Mouse (Mus musculus) cerebellum, adult 9-11 months (tissue): ENCODE data around the gene Zfp648.

Experiments used
- DNase-seq: peaks from one replicate; pipeline ENCODE4 v3.0.0; 2022

Gene Zfp648

DNA sequence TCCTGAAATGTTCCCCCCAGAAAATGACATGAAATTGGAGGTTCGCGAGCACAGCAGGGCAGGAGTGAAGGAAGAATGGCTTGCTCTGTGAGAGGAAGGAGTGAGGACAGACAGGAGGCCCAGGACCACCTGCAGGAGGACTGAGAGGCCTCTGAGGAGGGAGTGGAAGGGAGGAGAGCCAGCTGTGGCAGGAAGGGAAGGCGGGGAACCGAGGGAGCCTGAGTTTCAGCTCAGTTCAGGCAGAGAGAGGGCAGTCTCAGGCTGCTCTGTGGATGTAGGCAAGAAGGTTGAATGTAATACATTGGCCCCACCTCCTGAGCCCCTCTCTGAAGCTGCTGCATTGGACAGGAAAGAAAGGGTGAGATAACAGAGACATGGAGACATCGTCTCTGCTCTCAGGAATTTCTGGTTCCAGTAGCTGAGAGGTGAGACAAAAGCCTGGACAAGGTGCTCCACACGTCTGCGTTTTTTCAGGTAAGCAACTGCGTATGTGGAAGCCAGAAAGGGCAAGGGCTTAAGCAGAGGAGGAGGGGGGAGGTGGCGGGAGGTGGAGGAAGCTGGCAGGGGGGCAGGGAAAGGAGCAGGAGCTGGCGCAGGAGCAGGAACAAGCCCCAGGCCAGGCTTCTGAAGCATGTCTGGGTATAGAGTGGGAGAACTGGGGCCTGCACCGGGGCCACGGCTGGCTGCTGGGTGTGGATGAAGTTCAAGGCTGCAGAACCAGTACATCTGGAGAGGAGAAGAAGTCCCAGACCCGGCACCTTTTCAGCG is at the start of gene Zfp648:
Gene Zfp648 (plus strand): TSS at position 233 of the 768 bp plus-strand sequence.
- DNase-seq: no peak

DNA sequence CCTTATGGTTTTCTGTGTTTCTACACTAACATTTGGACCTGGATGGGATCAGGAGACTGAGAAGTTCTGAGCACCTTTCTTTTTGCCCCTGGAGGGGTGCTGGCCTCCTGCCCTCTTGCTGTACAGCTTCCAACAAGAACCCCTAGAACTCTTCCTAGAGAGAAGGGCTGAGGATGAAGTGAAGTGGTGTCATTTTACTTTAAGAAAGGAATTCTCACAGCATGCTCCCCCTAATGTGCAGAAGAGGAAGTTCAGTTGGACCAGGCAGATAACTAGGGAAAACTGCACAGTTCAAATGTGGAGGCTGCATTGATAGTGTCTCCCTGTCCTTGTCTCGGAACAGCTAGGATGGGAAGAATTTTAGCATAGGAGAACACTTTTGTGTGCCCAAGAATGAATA is 48.4 kb upstream of the Zfp648 start:
- no peak for DNase-seq

DNA sequence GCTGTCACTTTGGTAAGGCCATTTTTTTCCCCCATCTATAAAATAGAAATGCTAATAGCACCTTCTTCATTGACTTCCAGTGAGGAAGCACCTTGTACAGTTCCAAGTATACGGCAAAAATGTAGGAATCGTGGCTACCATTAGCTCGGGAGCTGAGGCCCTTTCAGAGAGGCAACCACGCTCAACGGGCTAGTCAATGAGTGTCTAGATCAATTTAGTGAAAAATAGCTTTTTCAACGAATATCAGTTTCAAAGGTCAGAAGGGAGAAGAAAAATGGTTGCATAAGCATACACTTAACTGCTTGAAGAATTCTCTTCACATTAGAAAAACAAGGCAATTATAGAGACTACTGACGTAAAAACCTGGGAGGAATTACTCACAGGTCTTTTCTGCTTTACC is 47.2 kb upstream of the Zfp648 start:
- DNase-seq: no peak

DNA sequence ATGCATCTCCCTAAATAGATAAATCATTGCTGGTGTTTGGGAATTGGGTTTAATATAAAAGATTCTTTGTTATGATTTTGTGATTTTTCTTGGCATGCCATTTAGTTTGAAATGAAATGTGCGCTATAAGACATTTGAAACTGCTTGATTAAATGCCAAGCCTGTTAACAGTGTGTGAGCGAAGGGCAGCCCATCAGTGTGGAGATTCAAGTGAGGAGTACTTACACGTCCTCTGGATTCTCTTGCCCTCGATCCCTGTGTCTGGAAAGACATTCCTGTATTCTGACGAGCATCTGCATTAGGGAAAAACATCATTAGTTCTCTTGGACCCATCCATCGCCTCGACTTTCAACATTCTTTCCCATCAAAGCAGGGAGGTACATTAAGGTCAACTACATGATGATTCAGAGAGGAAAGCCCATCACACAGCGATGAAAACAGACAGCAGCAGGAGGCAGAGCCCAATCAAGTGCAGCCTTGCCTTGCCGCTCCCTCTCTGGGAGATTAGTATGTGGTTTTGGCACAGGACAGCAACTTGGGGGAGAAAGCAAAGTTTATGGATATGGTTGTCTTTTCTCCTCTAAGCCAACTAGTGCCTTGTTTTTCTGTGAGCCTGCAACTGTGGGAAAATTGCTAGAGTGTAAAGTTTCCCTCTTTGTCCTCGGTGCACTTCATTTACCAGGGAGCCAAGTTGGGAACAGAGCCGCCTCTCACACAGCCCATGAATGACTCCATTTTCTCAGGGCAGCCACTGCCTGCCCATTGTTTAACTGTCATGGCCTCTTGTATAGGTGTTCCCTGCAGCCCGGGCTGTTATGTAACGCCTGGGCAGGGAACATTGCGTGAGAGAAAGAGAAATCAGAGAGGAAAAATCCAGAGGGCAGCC is 44.6 kb upstream of the Zfp648 start:
- DNase-seq: peak; percentile 51

DNA sequence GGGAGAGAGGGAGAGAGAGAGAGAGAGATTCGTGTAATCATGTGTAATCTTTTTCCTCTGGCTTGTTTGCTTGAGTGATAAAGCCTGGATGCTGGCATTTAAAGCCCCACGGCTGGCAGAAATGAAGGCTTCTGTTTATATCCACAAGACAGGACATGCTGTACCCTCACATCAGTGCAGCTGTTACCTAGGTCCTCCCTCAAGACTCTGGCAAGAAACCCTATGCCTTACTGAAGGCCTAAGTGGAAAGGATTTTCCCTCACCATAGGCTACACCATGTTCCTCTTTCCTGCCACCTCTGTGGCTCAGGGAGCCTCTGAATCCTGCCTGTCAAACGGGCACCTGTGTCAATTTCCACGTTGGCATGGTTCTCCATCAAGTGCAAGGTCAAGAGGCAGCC is 43.9 kb upstream of the Zfp648 start:
- DNase-seq: no peak

DNA sequence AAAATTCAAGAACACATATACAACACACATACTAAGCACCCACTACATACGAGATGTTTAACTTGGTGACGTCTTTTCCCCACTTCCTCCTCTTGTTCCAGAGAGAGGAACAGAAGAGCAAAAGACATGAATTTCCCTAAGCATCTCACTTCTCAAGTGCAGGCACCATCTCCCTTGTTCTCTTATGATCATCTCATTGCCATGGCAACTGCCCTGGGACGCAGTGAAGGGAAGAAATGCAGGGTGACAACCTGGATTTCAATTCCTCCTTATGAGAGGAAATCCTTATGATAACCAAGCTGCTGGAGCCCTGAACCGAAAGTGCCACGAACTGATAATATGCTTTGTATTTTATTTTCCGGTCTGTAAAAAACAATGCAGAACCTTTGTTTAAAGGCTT is 33.3 kb upstream of the Zfp648 start:
- DNase-seq: no peak

DNA sequence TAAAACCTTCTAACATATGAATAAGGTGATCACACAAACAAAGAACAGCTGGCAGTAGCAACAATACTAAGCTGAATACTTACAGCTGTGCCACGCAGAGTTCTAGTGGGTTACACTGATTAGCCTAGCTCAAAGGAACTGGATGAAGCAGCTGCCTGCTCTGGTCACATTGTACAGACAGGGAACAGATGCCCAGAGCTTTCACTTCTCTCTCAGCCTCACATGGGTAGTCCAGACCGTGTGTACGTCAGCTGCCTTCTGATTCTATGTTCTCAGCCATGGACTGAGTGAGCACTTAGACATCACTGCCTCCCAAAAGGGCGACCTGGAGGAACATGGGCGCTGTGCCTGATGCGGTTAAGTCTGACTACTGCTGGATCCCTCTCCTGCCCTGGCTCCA is 25.7 kb upstream of the Zfp648 start:
- no peak for DNase-seq

DNA sequence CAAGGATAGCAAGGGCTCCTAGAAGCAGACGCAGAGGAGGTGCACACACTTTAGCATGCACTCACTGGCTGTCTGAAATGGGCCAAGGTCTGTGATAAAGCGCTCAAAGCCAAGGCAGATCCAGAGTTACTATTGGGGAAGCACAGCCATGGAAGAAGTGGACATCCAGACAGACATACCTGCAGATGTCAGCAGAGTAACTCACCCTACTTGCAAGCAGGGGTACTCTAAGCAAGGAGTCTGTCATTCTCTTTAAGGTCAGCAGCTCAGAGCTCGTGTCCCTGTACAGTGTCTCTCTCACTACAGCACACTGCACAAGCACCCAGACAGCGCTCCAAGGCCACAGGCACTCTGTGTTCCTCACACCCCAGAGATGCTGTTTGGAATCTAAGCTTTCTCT is 23.2 kb upstream of the Zfp648 start:
- no peak for DNase-seq

DNA sequence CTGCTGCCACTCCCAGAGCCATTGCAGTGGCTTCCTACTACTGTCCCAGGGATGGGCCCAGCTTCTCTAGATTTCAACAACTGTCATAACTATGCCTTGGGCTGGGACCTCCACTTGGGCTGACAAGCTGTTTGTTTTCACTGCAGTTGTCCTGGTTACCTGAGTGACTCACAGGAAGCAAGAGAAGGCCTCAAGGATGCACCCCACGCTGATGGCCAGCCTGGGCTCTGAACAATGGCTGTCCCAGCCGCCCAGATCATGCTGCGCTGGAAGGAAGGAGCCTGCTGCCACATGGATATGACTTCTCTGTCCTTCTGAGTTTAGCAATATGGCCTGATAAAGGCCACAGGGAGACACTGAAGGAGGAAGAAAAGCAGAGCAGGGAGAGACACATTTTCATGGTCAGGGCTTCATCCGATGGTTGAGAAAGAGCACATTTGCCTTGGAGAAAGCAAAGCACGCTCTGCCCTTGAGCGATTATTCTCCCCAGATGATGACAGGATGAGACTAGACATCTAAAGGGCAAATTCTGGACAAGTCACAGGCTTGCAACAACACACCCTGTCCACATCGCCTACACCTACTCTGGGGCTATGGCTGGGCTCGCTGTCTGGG is 22.3 kb upstream of the Zfp648 start:
- DNase-seq: no peak

DNA sequence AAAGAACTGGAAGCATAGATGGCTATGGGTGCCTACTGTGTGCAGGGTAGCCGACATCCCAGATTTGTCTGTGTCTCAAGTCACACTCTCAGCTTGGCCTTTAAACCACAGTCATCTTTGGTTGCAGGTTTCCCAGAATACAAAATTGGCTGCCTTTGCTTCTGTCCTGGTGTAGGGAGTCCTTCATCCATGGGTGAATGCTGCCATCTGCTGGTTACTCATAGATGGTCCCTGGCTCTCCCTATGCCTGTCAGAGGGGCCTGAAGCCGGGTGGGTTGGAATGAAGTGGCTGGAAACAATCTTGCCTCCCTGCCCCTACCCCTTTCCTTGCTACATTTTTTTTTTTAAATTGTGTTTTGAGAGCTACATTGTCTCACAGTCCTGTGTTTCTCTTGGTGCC is 20.0 kb upstream of the Zfp648 start:
- peak; percentile 65 for DNase-seq

DNA sequence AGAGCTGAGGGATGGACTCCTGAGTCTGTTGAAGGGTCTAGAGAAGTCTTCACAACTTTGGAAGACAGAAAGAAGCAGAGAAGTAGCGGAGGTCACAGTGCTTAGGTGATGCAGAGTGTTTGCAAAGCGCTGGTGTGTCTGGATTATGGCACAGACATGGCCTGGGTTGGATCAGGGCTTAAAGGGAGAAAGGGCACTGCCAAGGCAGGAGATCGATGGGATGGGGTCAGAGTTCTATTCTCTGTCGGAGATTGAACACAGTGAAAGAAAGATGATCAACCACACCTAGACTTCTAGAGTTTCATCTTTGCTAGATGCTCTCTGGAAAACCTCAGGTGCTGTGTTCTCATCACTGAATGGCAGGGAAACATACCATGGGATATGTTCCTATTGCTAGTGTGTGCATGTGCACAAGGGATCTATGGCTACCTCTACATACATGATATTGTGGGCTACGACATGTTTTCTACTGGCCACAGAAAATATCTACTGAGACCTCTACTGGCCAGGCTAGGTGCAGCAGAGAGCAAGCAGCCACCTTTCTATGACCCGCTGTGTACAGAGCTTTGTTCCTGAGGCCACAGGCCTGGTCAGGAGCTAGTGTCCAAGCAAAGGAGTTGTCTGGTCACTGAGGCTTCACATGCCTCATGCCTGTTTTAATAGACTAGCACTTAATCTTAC is 18.5 kb upstream of the Zfp648 start:
- DNase-seq: no peak

DNA sequence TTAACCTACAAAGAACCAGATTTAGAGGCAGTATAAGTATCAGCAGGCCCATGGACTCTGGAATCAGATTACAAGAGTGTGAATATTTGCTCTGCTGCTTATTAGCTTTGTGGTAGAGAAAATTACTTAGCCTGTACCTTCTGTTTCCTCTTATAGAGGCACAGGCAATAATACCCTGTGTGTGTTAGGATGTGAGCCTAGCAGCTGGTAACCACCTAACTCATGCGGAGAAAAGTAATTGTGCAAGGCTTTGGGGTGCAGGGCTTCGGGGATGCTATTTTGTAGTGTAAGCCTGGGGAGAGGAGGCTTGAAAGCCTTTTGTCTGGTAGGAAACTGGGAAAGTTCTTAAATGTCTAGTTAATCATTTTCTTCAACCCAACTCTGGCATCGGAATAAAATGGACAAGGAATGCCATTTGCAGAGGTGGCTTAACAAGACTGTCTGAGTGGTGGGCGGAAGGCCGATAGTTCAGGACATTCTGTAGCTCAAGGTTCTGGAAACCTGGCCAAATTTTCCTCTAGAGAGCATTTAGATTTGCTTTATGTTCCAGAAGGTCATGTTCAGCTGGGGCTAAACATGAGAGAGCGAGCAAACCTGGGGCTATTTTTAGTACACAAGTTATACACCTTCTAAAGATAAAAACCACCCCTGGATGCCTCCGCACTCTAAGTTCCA is 17.8 kb upstream of the Zfp648 start:
- DNase-seq: no peak

DNA sequence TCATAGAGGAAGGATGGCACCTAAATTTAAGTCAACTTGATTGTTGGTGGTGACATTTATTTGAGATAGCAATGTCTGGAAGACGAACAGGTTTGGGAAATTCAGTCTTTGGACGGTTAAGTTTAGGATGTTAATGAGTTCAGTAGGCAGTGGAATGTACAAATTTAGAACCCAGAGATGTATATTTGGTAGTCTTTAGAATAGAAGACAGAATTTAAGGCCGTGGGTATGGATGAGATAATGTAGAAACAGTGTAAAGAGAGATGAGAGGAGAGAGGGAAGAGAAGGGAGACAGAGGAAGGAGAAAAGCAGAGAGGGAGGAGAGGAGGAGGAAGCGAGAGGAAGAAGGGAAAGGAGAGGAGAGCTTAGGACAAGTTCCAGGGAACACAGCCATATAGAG is 12.8 kb upstream of the Zfp648 start:
- DNase-seq: no peak

DNA sequence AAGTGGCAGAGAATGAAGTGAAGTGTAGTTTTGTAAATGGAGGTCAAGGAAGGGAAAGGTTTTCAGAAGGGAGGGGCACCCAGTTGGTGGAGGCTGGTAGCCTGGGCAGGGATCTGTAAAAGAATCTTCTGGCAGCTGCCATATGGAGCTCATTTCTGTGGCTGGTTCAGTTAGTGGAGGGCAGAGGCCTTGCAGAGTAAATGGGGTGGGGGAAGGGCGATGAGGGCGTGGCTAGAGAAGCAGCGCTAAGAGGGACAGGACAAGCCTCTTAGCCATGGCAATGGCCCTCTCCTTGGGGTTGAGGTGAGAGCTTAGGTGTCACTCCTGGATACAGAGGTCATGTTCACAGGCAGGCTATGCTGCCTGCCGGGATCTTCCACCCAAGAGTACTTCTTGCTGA is 12.4 kb upstream of the Zfp648 start:
- no peak for DNase-seq

DNA sequence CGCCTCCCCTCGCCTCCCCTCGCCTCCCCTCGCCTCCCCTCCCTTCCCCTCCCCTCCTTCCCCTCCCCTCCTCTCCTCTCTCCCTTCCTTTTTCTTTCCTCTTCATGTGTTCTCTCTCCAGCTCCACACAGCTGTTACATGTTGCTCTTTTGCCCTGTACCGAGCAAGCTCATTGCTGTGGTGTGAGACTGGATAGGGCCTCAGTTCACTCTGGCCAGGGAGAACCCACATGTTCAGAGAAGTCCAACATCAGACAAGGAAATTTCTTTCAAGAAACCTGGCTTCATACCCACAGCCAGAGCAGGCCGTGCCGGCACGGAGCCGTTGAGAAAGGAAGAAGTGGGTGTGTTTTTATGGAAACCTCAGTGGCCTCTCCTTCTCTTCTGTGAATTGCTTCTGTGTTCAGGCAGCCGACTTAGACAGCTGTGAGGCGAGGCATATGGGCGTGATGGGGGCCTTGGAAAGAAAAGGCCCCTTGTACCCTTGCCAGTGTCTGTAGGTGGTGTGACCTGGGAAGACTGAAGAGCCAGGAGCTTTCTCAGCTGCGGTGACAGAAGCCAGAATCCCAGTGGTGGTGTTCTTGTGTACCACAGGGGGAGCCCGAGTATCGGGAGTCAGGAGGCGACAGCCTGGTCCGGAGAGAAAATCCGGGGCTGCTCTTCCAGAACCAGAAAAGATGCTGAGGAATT is 11.0 kb upstream of the Zfp648 start:
- DNase-seq: peak; percentile 24

DNA sequence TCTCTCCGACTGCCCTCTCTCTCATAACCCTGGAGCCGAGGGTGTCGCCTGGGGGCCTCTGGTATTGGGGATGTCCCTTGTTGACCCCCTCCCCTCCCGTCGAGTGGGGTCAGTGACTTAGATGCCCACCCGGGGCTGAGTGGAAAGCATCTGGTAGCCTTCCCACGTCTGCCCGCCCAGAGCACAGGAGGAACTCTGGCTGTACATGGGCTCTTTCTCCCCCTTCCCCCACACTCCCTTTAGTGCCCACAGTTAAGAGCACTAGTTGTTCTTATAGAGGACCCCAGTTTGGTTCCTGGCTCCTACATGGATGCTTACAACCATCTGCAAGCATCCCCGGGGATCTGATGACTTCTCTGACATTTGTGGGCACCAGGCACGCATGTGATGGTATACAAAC is 2.1 kb upstream of the Zfp648 start:
- no peak for DNase-seq

DNA sequence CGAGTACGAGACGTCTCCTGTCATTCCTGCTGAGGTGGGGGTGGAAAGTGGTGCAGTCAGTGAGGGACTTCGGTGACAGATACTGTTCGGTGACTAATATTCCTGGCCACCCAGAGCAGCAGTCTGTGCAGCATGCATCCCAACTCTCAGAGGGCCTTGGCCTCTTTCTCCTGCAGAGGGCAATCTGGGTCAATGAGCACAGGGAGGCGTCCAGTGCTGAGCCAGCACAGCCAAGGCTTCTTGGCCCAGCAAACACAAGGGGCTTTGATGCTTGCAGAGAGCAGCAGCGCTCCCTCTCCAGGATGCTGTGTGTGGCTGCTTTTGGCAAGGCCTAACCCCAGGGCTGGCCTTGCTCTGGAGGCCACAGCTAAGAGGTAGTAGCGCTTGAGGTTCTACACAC is 1.6 kb downstream of the Zfp648 start:
- DNase-seq: peak; percentile 39

DNA sequence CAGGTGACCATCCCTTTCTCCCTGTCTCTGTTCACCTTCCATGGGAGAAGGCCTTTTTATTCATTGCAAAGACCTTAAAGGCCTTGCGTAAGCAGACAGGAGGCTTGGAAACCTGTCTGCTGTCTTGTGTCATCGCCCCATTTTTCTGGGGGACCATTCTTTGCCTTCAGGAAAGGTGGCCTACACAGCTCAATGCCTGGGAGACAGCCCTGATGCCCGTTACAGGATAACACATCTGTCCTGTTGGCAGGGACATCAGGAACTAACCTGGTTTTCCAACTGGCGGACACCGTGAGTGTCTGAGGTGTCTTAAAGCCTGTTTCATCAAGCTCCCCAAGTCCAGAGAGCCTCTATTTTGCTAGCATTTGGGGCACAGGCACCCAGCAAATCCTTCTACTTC is 2.4 kb downstream of the Zfp648 start:
- DNase-seq: no peak

DNA sequence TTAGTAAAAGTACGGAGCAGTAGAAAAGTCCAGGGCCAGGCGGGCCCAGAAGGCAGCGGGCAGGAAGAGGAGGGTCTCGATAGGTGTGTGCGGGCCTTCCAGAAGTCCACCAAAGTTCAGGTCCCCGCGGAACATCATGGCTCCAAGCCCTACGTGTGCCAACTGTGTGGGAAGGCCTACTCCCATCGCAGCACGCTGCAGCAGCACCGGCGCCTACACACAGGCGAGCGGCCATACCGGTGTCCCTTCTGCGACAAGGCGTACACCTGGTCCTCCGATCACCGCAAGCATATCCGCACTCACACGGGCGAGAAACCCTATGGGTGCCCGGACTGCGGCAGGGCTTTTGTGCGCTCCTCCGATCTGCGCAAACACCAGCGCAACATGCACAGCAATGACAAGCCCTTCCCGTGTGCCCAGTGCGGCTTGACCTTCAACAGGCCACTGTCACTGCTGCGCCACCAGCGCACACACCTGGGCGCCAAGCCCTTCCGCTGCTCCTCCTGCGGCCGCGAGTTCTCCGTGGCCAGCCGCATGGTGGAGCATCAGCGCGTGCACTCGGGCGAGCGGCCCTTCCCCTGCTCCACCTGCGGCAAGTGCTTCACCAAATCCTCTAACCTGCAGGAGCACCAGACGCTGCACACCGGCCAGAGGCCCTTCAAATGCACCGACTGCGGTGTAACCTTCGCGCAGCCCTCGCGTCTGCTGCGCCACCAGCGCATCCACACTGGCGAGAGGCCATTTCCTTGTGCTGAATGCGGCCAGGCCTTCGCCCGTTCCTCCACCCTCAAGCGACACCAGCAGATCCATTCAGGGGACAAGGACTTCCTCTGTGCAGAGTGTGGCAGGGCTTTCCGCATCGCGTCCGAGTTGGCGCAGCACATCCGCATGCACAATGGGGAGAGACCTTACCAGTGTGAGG is 3.9 kb downstream of the Zfp648 start:
- DNase-seq: no peak

DNA sequence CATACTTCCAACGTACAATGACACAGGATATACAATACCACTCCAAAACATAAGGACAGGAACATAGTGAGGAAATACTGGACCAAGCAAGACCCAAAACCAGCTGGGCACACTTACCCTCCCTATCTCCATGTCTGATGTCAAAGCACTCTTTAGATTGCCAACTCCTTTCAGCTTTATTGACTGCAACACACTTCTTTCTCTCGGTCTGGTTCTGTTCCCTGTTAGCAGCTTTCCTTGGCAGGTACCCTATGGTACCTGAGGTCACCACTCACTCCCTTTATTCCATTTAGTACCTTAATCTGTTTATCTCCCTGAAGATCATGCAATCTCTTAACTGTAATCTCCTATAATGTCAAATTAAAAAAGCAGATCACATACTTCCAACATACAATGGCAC is 19.0 kb downstream of the Zfp648 start:
- no peak for DNase-seq

DNA sequence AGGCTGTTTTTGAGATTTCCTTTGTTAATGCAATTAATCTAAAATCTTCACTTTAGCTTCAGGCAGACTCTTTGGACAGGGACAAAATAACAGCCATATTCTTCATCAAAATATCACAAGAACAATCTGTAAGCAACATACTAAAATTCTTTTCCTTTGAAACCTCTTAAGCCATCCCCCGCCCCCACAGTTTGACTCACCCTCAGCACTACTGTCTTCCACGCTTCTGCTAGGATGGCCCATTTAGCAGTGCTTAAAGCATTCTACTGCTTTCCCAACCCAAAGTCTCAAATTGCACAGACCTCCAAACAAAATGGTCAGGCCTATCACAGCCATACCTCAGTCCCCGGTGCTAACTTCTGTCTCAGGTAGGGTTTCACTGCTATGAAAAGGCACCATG is 19.6 kb downstream of the Zfp648 start:
- no peak for DNase-seq
